Mouse (Mus musculus) adrenal gland, adult 18-20 months (tissue): ENCODE measurements at regions not wholly inside any gene's neighbourhood (a gene's known extent, or its start where the extent isn't known, plus 50 kb on each side); places are given as distances from the start of the nearest gene placed in this dataset.
A peak's percentile ranks its signal among the peaks of the same experiment; 100 is the strongest.

ENCODE experiments used
- DNase-seq, 2 experiments: peaks; one replicate each; pipeline ENCODE4 v3.0.0; 2021 to 2022; ENCODE audit warnings: low spot score in 2 of 2

- DNase-seq = no peak
These were observed 238.3 kb downstream of the H2al1j start for GRCm38 (mm10) chrX:11565888-11566287.

GRCm38 (mm10) chrX:11567827-11568226 lies 240.2 kb downstream of the H2al1j start:
- DNase-seq = no peak

GRCm38 (mm10) chrX:11568262-11568661 lies 240.6 kb downstream of the H2al1j start:
- DNase-seq = no peak

- DNase-seq = no peak
These were observed 246.7 kb downstream of the H2al1j start for GRCm38 (mm10) chrX:11574354-11574753.

- no peak for DNase-seq
These were observed 247.9 kb downstream of the H2al1j start for GRCm38 (mm10) chrX:11575571-11575970.

GRCm38 (mm10) chrX:11576287-11576686 lies 248.7 kb downstream of the H2al1j start:
- no peak for DNase-seq

GRCm38 (mm10) chrX:11577294-11577693 lies 249.7 kb downstream of the H2al1j start:
- DNase-seq = no peak

- no peak for DNase-seq
These were observed 257.7 kb downstream of the H2al1j start for GRCm38 (mm10) chrX:11585353-11585752.

- no peak for DNase-seq
These were observed 264.0 kb downstream of the H2al1j start for GRCm38 (mm10) chrX:11591391-11592187.

GRCm38 (mm10) chrX:11594542-11594941 lies 266.9 kb downstream of the H2al1j start:
- DNase-seq = peak; percentile 18 to 21

- DNase-seq = no peak
These were observed 269.9 kb downstream of the H2al1j start for GRCm38 (mm10) chrX:11597548-11597947.

- DNase-seq = peak in 1 of 2 experiments; percentile 29
These were observed 286.6 kb downstream of the H2al1j start for GRCm38 (mm10) chrX:11614237-11614636.

- peak; percentile 40 to 41 for DNase-seq
These were observed 293.6 kb downstream of the H2al1j start for GRCm38 (mm10) chrX:11621045-11621763.

GRCm38 (mm10) chrX:11626274-11626878 lies 298.8 kb downstream of the H2al1j start:
- DNase-seq = no peak

- DNase-seq = no peak
These were observed 301.7 kb downstream of the H2al1j start for GRCm38 (mm10) chrX:11629362-11629761.

- DNase-seq = peak in 1 of 2 experiments; percentile 10
These were observed 302.3 kb downstream of the H2al1j start for GRCm38 (mm10) chrX:11629906-11630305.

GRCm38 (mm10) chrX:11631186-11631913 lies 303.7 kb downstream of the H2al1j start:
- DNase-seq = no peak

GRCm38 (mm10) chrX:11632011-11632410 lies 304.4 kb downstream of the H2al1j start:
- no peak for DNase-seq

- DNase-seq = peak in 1 of 2 experiments; percentile 36
These were observed 306.2 kb downstream of the H2al1j start for GRCm38 (mm10) chrX:11633823-11634222.

- no peak for DNase-seq
These were observed 316.9 kb downstream of the H2al1j start for GRCm38 (mm10) chrX:11644484-11644883.
